Mouse (Mus musculus) CD4-positive naive resting alpha-beta T cell, adult 57 days (primary cell): Measurements from ENCODE around the gene Atp11b. TPM values are rescaled to one million over a fixed set of nuclear protein-coding genes. Genes with fewer than 3 reads are reported as not detected.

Source experiments
- total RNA-seq: library from RNA; stranded (reverse); gene quantifications from one replicate; pipeline ENCODE4 v1.2.4, GENCODE M21; 2023

Gene Atp11b
- total RNA-seq = 238 TPM

DNA sequence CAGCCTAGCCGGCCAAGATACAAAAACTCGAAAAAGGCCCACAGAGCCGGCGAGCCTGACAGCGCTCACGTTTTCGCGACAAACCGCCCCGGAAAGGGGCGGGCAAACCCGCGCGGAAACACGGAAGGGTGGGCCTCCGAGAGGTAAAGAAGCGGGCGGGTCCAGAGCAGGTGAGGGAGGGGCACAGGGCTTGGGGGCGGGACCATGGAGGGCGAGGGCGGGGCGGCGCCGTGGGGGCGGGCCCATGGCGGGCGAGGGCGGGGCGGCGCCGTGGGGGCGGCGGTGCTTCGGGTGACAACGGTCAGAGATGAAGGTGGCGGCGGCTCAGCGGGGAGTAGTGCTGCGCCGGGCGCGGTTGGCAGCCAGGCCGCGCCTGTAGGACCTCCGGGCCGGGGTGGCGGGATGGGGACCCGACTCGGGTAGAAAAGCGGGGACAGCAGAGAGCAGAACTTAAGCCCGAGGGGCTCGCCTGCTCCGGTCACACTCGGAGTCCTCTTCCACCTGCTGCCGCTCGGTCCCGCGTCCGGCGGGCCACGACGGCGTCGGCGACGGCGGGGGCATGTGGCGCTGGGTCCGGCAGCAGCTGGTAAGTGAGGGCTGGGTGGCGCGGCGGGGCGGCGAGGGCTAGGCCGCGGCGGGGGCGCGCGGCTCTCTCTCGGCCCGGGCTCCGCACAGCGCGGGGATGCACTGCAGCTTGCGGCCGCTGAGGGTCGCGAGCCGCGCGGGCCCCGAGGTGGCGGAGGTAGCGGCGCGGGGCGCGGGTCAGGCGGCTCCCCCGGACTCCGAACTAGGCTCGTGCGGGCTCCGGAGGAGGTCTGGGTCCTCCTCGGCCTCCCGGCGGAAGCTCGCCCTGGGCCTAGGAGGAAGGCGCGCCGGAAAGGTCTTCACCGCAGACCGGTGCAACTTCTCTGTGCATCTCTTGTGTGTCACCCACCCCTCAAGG, at the start of gene Atp11b:
Gene Atp11b (plus strand): TSS at position 282 of the 943 bp plus-strand sequence.

Other genes starting within 250 kb of the Atp11b start
- gene Dcun1d1, start 183.3 kb downstream of the Atp11b start, total RNA-seq = 78.3 TPM
- 26.5 TPM for gene Mccc1, start 246.6 kb downstream of the Atp11b start, total RNA-seq